Mouse (Mus musculus) liver, adult 2 months (tissue): ENCODE measurements around the gene Cygb.

Experiments
- CTCF ChIP-seq: fragments of 200-500 bp; IDR thresholded peaks from 2 replicates; pipeline ENCODE4 v1.5.1; 2011; ENCODE audit warnings: low read depth, low read length, control low read depth
- POLR2A ChIP-seq: fragments of 200-500 bp; IDR thresholded peaks from 2 replicates; pipeline ENCODE4 v1.6.1; 2011; ENCODE audit warnings: low read length, control low read depth; ENCODE audit not compliant: insufficient read depth; ENCODE audit errors: extremely low read depth

DNA sequence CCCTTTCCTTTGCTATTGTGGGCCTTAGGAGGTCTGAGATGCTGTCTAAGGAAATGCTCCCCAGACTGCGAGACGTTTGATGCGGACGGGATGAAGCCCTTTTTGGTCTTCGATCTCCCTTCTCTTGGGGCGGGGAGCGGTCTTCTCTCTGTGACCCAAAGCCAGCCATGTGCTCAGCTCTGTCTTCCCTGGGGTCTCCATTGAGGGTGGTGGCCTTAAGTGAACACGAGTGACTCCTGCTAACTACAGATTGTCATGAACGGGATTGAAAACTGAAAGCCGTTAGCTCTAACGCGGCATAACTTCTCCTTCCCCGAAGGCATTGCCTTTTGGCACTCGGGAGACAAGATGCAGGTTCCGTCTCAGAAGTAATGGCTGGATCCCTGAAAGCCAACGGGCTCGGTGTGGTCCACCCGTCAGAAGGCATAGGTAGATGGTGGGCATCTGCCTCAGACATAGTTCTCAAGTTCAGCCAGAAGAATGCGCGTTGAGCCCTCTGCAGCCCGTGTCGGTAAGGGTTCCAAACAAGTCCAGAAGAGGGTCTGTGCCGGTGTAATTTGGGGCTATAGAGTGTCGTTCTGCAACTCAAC is 17.8 kb upstream of the Cygb start:
- no peak for TF ChIP-seq POLR2A
- TF ChIP-seq CTCF = no peak
